Mouse (Mus musculus) embryonic facial prominence, embryonic 14.5 days (tissue): ENCODE measurements at regions not wholly inside any gene's neighbourhood (a gene's known extent, or its start where the extent isn't known, plus 50 kb on each side); places are given as distances from the start of the nearest gene placed in this dataset.
"Not testable (repeated sequence)": the region's sequence is repeated elsewhere in the genome, so short reads cannot be mapped to it uniquely, and the experiment has no call there.

Experiments used
- ATAC-seq: fragments of 200-750 bp; cut with Nextera tagmentation; 2 replicates; pipeline ENCODE4 v1.8.0; 2017; ENCODE audit warnings: low read depth, moderate number of reproducible peaks, moderate TSS enrichment
- DNase-seq: peaks from one replicate; pipeline ENCODE4 v3.0.0-alpha.2; 2015; ENCODE audit warnings: low spot score
- H3K27ac ChIP-seq: fragments of 300-500 bp; sonication (generic); replicated peaks from 2 replicates; pipeline ENCODE4 v1.5.1; 2014; ENCODE audit warnings: low read depth, mild to moderate bottlenecking, low read length, moderate library complexity
- H3K27me3 ChIP-seq: fragments of 300-500 bp; sonication (generic); replicated peaks from 2 replicates; pipeline ENCODE4 v1.6.1; 2014; ENCODE audit warnings: low read length; ENCODE audit not compliant: control insufficient read depth, insufficient read depth
- H3K36me3 ChIP-seq: fragments of 300-500 bp; sonication (generic); 2 replicates; pipeline ENCODE4 v1.6.1; 2014; ENCODE audit warnings: low read length, mixed read lengths; ENCODE audit not compliant: control insufficient read depth, insufficient read depth
- H3K4me1 ChIP-seq: fragments of 300-500 bp; sonication (generic); 2 replicates; pipeline ENCODE4 v1.6.1; 2014; ENCODE audit warnings: antibody characterized with exemption, low read length; ENCODE audit not compliant: control insufficient read depth, insufficient read depth
- H3K4me2 ChIP-seq: fragments of 300-500 bp; sonication (generic); 2 replicates; pipeline ENCODE4 v1.6.1; 2014; ENCODE audit warnings: low read depth, mild to moderate bottlenecking, low read length, moderate library complexity, mixed read lengths
- H3K4me3 ChIP-seq: fragments of 300-500 bp; sonication (generic); 2 replicates; pipeline ENCODE4 v1.5.1; 2014; ENCODE audit warnings: low read depth, mild to moderate bottlenecking, low read length
- H3K9ac ChIP-seq: fragments of 300-500 bp; sonication (generic); 2 replicates; pipeline ENCODE4 v1.6.1; 2014; ENCODE audit warnings: low read depth, mild to moderate bottlenecking, low read length, moderate library complexity, mixed read lengths
- H3K9me3 ChIP-seq: fragments of 300-500 bp; sonication (generic); 2 replicates; pipeline ENCODE4 v1.6.1; 2016; ENCODE audit warnings: low read length; ENCODE audit not compliant: control insufficient read depth
- WGBS: fragments of 180-500 bp; shearing (Covaris S2); extraction: QIAGEN DNeasy Blood & Tissue Kit; methylation state at CpG from one replicate; pipeline ENCODE4 v1.1.7; 2014; 5-methylcytosine and 5-hydroxymethylcytosine counted together

DNA sequence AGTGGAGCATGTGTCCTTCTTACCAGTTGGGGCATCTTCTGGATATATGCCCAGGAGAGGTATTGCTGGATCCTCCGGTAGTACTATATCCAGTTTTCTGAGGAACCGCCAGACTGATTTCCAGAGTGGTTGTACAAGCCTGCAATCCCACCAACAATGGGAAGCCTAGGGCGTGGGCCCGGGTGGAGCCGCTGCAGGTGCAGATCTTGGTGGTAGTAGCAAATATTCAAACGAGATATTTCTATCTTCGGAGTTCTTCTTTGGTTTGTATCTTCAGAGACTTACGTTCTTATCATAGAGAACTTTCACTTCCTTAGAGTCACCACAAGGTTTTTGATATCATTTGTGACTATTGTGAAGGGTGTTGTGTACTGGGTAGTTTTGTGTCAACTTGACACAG is 60.2 kb upstream of the Btbd35f28 start:
- not testable (repeated sequence) for H3K36me3 ChIP-seq, H3K4me2 ChIP-seq, H3K27me3 ChIP-seq, DNase-seq, H3K4me1 ChIP-seq, H3K4me3 ChIP-seq, H3K9ac ChIP-seq, H3K27ac ChIP-seq, H3K9me3 ChIP-seq
- 0 out of 2 replicates have a peak, but pooled peaks have one; percentile 57 for ATAC-seq
- WGBS, result 90% methylated on average over 6 of the region's 8 CpGs
